Mouse (Mus musculus) activated CD4-positive, CD25-positive, alpha-beta regulatory T cell, adult 4 months (primary cell): ENCODE data around the gene Atl1. TPM values are rescaled to one million over a fixed set of nuclear protein-coding genes. Genes with fewer than 3 reads are reported as not detected.

Experiments
- polyA plus RNA-seq, 2 experiments: library from polyadenylated mRNA; unstranded; fragments of 100-300 nt; shearing (Covaris generic); gene quantifications; one replicate each; pipeline ENCODE4 v1.2.1; 2017

Gene Atl1
- polyA plus RNA-seq, 2 experiments from 2014 or later, result 0.91 TPM; not detected in 1

Other genes starting within 250 kb of the Atl1 start
- gene Sos2, start 210.8 kb upstream of the Atl1 start, polyA plus RNA-seq, result 10 to 100 TPM; 10.0 to 13.7 TPM
- gene L2hgdh, start 167.7 kb upstream of the Atl1 start, polyA plus RNA-seq, result 1 to 10 TPM; 2.4 to 3.7 TPM
- gene Atp5s, start 167.7 kb upstream of the Atl1 start, polyA plus RNA-seq, result 10 to 100 TPM in 1 of 2 experiments, 1 to 10 TPM in 1; 9.2 to 14.0 TPM
- gene Cdkl1, start 101.3 kb upstream of the Atl1 start, polyA plus RNA-seq, result not detected
- 1 to 10 TPM; 2.9 to 3.3 TPM for gene Map4k5, start 586 bp downstream of the Atl1 start, polyA plus RNA-seq
- gene Sav1, start 94.4 kb downstream of the Atl1 start, polyA plus RNA-seq, result 1 to 10 TPM; 3.0 to 3.7 TPM
- gene Nin, start 221.1 kb downstream of the Atl1 start, polyA plus RNA-seq, result 10 to 100 TPM; 19.2 to 24.3 TPM